Mouse (Mus musculus): ENCODE data around the gene Stard3. TPM values are rescaled to one million over a fixed set of nuclear protein-coding genes. Genes with fewer than 3 reads are reported as not detected.

Stard3 gene
- total and polyA plus RNA-seq, 3 experiments: 53.0 to 62.5 TPM; not detected in 1

DNA sequence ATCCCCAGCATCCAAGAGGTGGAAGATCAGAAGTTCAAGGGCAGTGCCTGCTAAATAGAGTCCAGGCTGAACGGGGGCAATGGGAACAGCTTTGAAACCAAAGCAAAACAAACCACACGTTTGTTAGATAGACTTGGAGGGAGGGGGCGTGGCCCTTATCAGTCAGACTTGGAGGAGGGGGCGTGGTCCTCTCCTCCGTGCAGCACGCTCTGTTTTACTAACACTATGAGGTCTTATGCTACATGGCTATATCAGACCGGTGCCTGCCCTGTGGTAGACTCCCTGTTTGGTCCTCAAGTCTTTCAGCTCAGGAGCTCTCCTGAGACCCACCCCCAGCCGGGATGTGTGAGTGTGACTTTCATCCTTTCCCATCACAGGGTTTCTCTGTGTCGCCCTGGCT lies 22.9 kb upstream of the Stard3 start (continued):
- no peak for TF ChIP-seq ZNF384 (IDR thresholded peaks at IDR 0.05; ENCODE audit: low read depth, low read length)
- TF ChIP-seq TCF12 (IDR thresholded peaks at IDR 0.05; ENCODE audit: low read depth, low read length): no peak
- TF ChIP-seq CHD1 (IDR thresholded peaks at IDR 0.05; ENCODE audit: low read depth, low read length): no peak
- TF ChIP-seq MAZ (IDR thresholded peaks at IDR 0.05; ENCODE audit: low read depth, low read length): no peak
- no peak for TF ChIP-seq NELFE (IDR thresholded peaks at IDR 0.05; ENCODE audit: low read depth, low read length)
- no peak for TF ChIP-seq ETS1 (IDR thresholded peaks at IDR 0.05; ENCODE audit: low read depth, low read length)
- TF ChIP-seq MEF2A (IDR thresholded peaks at IDR 0.05; ENCODE audit: extremely low read depth, insufficient replicate concordance, low read depth, low read length, poor library complexity, severe bottlenecking): no peak
- no peak for TF ChIP-seq POLR2AphosphoS5 (IDR thresholded peaks at IDR 0.05; ENCODE audit: borderline replicate concordance, low read depth, low read length)
- no peak for TF ChIP-seq POLR2A (IDR thresholded peaks at IDR 0.05; ENCODE audit: control insufficient read depth in 1 of 2, insufficient read depth in 1 of 2, low read depth in 1 of 2, low read length in 2 of 2, poor library complexity in 1 of 2)

DNA sequence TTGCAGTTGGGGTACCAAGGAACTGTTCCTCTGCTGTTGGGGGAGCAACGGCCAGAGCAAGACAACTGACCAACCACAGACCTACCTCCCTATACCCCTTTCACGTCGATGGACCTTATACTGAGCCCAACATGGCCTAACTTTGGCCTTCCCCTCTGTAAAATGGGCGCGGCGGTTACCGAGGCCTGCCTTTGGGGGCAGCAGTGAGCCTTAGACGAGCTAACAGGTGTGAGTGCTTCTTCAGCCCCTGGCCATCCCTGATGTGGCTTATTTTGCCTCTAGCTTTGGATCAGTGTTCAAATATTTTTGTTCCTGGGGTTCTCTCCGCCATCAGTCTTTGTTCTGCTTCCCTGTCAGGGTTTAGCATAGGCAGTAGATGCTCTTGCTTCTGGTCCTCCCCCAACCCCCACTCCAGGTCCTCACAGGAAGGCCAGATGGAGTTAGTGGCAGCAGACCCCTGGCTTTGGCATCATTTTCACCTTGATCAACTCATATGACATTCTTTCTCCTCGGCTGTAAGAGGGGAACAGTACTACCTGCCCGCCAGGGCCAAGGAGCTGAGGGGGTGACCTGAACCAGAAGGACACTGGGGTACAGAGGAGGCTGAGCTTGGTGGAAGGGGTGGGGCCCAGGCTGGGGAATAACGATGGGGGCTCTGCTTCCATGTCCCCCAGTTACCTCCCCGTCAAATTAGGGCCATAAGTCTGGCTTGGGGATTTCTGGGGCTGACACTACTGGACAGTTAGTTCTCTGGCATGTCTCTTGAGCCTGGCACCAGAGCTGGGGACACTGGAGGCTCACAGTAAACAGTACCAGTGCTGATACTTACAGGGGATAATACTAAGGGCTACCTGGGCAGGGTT lies 21.7 kb upstream of the Stard3 start:
- DNase-seq (ENCODE audit: low read depth, low spot score): no peak
- Histone ChIP-seq H3K27ac (ENCODE audit: control insufficient read depth, low read depth, low read length) (no peak overlapping the region), H3K4me1 (ENCODE audit: control insufficient read depth in 1 of 2, insufficient read depth in 2 of 2, low read length in 2 of 2) (peaks cover 0 to 4% of the 10 kb centered on the region in 2 experiments; a peak in 1 of 4 replicates), H3K9me3 (replicated peaks; ENCODE audit: insufficient read depth, low read length) (no peaks in the 10 kb centered on the region), H3K27me3 (ENCODE audit: control insufficient read depth in 1 of 2, insufficient read depth in 2 of 2, low read length in 2 of 2) (peaks cover 0 to 5% of the 10 kb centered on the region in 2 experiments; a peak in 2 of 4 replicates), H3K4me3 (ENCODE audit: control insufficient read depth in 1 of 2, insufficient read depth in 1 of 2, low read depth in 2 of 2, low read length in 2 of 2) (no peak overlapping the region), H3K9ac (ENCODE audit: control insufficient read depth, low read depth, low read length, poor library complexity, severe bottlenecking) (no peak overlapping the region), H3K36me3 (ENCODE audit: control insufficient read depth in 1 of 2, insufficient read depth in 2 of 2, low read length in 2 of 2) (no peaks in the 10 kb centered on the region), H3K79me2 (ENCODE audit: control insufficient read depth, insufficient read depth, low read length, poor library complexity) (no peaks in the 10 kb centered on the region)
- TF ChIP-seq GATA1 (IDR thresholded peaks at IDR 0.05; ENCODE audit: low read depth, low read length) (no peak), MEF2A (IDR thresholded peaks at IDR 0.05; ENCODE audit: extremely low read depth, insufficient replicate concordance, low read depth, low read length, poor library complexity, severe bottlenecking) (no peak), TAL1 (IDR thresholded peaks at IDR 0.05; ENCODE audit: low read length) (no peak), EP300 (IDR thresholded peaks at IDR 0.05; ENCODE audit: low read depth in 1 of 2, low read length in 2 of 2) (no peak), TCF12 (IDR thresholded peaks at IDR 0.05; ENCODE audit: low read depth, low read length) (no peak), SMC3 (IDR thresholded peaks at IDR 0.05; ENCODE audit: low read depth, low read length) (no peak), CTCF (IDR thresholded peaks at IDR 0.05 in 2 of 3, conservative IDR thresholded peaks at IDR 0.05 in 1 of 3; ENCODE audit: control insufficient read depth in 1 of 3, insufficient read depth in 1 of 3, low read depth in 2 of 3, low read length in 3 of 3, poor library complexity in 1 of 3, severe bottlenecking in 1 of 3) (peak; percentile 41 to 66 (median 53); a peak in 5 of 6 replicates), ZNF384 (IDR thresholded peaks at IDR 0.05; ENCODE audit: low read depth, low read length) (no peak)

DNA sequence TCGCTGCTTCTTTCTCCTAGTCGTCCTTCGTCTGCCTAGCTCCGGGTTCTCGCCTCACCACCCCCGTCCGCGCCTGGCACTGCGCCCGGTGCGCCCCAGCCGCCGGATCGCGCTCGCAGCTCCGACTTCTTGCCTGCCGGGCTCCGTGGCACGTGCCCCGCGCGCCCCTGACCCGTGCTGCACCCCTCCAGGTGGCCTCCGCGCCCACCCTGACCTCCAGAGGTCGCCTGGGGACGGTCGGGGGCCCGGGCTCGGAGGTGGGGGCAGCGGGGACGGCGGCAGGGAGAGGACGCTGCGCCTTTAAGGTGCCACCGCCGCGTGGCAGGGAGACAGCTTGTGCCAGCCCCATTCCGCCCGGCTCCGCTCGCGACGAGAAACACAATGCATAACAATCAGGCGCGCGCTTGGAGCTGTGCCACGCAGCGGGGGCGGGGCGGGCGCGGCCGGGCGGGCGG lies 19.6 kb upstream of the Stard3 start:
- TF ChIP-seq POLR2A (IDR thresholded peaks at IDR 0.05; ENCODE audit: control insufficient read depth in 1 of 2, insufficient read depth in 1 of 2, low read depth in 1 of 2, low read length in 2 of 2, poor library complexity in 1 of 2) (no peak), KAT2A (conservative IDR thresholded peaks at IDR 0.05; ENCODE audit: low read depth, low read length) (no peak), CHD1 (IDR thresholded peaks at IDR 0.05; ENCODE audit: low read depth, low read length) (no peak), ZMIZ1 (IDR thresholded peaks at IDR 0.05; ENCODE audit: low read depth, low read length) (no peak), ELF1 (IDR thresholded peaks at IDR 0.05; ENCODE audit: low read depth, low read length) (no peak), NRF1 (IDR thresholded peaks at IDR 0.05; ENCODE audit: insufficient read depth, low read depth, low read length, poor library complexity, severe bottlenecking) (no peak), SIN3A (IDR thresholded peaks at IDR 0.05; ENCODE audit: low read length) (no peak), USF2 (IDR thresholded peaks at IDR 0.05; ENCODE audit: borderline replicate concordance in 1 of 2, insufficient read depth in 1 of 2, low read depth in 1 of 2, low read length in 2 of 2) (no peak), ZC3H11A (IDR thresholded peaks at IDR 0.05; ENCODE audit: low read depth, low read length) (no peak), MAX (IDR thresholded peaks at IDR 0.05; ENCODE audit: low read length) (no peak), CHD2 (IDR thresholded peaks at IDR 0.05; ENCODE audit: low read length) (no peak), NELFE (IDR thresholded peaks at IDR 0.05; ENCODE audit: low read depth, low read length) (no peak)
- Histone ChIP-seq H3K9me3 (replicated peaks; ENCODE audit: insufficient read depth, low read length) (no peaks in the 10 kb centered on the region), H3K79me2 (ENCODE audit: control insufficient read depth, insufficient read depth, low read length, poor library complexity) (no peaks in the 10 kb centered on the region), H3K4me1 (ENCODE audit: control insufficient read depth in 1 of 2, insufficient read depth in 2 of 2, low read length in 2 of 2) (peaks cover 0 to 8% of the 10 kb centered on the region in 2 experiments; a peak in 2 of 4 replicates), H3K27ac (ENCODE audit: control insufficient read depth, low read depth, low read length) (no peak overlapping the region), H3K36me3 (ENCODE audit: control insufficient read depth in 1 of 2, insufficient read depth in 2 of 2, low read length in 2 of 2) (peaks cover 0 to 3% of the 10 kb centered on the region in 2 experiments; a peak in 2 of 4 replicates), H3K9ac (ENCODE audit: control insufficient read depth, low read depth, low read length, poor library complexity, severe bottlenecking) (no peak overlapping the region), H3K27me3 (ENCODE audit: control insufficient read depth in 1 of 2, insufficient read depth in 2 of 2, low read length in 2 of 2) (peaks cover 0 to 5% of the 10 kb centered on the region in 2 experiments; a peak in 2 of 4 replicates), H3K4me3 (ENCODE audit: control insufficient read depth in 1 of 2, insufficient read depth in 1 of 2, low read depth in 2 of 2, low read length in 2 of 2) (no peak overlapping the region)
- no peak for DNase-seq (ENCODE audit: low read depth, low spot score)
